Mouse (Mus musculus) adrenal gland, adult (tissue): ENCODE data around the gene Epc2.
A peak's percentile ranks its signal among the peaks of the same experiment; 100 is the strongest.

Source experiments
- DNase-seq, 2 experiments: peaks; one replicate each; pipeline ENCODE4 v3.0.0; 2022 to 2023; ENCODE audit warnings: low spot score in 1 of 2; ENCODE audit not compliant: inconsistent age in 2 of 2

Gene Epc2

DNA sequence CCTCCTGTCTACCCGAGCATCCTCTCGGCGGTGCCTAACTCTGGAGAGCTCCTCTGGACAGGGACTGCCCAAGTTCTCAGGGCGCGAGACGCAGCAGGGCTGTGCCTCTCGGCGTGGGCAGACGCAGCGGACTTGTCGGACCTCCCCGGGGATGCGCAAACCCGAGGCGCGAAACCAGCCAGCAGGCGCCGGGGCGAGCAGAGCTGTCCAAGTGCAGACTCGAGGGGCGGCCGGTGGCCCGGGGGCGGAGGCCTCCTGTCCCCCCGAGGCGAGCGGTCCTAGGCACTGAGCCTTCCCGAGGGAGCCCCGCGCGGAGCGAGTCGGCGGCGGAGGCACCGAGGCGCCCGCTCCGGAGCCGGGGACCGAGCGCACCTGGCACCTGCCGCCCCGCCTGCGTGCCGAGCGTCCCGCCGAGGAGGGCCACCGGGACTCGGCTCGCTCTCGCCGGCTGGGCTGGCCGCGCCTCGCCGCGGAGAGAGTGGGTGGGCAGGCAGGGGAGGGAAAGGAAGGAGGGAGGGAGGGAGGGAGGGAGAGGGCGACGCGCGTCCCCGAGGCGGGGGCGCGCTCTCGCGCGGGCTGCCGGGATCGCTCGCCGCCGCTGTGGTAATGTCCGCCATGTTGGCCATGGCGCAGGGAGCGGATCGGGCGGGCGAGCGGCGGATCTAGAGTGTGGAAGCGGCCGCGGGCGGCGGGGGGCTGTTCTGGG, at the start of gene Epc2:
Gene Epc2, plus strand, starts transcription at position 556 of the 706 bp plus-strand sequence.
- peak; percentile 88 to 96 for DNase-seq

- DNase-seq, result no peak
Measured at GRCm38 (mm10) chr2:49405954-49406353, 45.3 kb upstream of the Epc2 start.

DNA sequence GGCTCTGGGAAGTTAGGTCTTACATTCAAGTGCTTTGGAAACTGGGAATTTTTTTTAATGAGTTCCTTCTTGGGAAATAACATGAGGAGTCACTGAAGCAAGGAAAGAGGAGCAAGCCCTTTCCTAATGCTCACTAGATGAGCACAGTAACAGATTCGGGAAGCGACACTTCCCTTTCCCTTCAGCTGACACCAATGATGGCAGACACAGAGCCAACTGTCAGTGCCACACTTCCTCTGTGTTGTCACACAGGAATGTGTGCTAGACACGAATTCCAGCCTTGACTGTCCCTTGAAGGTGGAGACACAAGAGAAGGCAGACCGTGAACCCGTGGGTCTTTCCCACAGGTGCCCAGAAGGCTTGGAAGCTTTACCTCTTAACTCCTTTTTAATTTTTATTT, 39.6 kb upstream of the Epc2 start:
- no peak for DNase-seq

DNA sequence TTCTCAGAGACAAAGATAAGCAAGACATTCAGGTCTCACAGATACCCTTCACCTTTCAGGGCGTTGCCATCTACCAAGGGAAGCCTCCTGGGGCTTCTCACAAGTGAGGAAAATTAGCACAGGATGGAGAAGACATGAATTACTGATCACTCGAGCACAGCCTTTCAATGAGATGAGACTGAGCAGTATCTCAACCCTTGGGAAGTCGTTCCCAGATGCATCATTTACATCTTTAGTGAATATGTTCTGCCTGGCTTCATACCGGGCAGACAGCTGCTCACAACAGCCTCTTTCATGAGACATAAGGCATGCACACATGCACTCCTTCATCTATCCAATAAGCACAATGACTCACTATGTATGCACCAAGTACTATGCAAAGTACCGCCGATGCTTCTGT, 38.7 kb upstream of the Epc2 start:
- no peak for DNase-seq

- DNase-seq, result no peak
Measured at GRCm38 (mm10) chr2:49415868-49416267, 35.4 kb upstream of the Epc2 start.

DNA sequence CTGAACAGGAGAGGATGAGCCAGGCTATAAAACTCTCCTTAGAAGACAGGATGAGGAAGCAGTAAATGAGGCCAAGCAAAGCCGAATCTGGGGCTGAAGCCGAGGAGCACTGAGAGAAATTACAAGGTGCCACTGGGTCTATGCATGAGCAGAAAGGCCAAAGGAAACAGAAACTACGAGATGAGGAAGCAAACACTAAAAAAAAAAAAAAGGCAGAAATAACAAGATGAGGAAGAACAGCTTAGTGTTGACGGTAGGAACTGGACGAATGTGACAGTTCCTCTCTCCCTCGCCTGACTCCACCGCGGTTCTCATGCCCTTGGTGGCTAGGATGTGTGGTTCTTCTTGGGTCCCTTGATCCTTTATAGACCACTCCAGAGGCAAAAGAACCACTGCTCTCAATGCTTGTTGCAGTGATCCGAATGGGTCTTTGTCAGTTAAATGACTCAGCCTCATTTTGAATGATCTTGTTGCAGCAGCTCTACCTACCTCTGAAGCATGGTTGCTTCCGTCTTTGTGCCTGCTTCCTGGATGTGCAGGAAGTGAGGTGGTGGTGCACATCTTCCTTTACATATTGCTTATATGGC, 34.2 kb upstream of the Epc2 start:
- peak in 1 of 2 experiments; percentile 27 for DNase-seq

GRCm38 (mm10) chr2:49420396-49420795, 30.9 kb upstream of the Epc2 start:
- DNase-seq, result no peak

- DNase-seq, result no peak
Measured at GRCm38 (mm10) chr2:49423857-49424256, 27.4 kb upstream of the Epc2 start.

- DNase-seq, result no peak
Measured at GRCm38 (mm10) chr2:49424788-49425187, 26.5 kb upstream of the Epc2 start.

DNA sequence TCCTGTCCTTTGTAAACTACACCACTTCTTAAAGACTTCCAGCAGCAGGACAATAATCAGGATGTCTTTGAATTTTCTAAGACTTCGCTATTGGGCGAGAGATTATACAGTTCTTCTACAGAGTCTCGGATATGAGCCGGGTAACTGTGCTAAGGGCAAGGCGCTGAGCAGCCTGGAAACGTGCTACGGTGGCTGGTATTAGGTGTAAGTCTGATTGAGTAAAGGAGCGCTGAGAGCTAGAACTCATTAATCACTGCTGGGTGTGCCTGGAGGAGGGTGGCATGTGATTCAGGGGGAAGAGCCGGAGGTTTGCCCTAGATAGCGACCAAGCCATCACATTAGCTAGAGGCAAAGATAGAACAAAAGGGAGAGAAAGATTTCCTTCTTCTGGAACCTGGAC, 25.1 kb upstream of the Epc2 start:
- no peak for DNase-seq

DNA sequence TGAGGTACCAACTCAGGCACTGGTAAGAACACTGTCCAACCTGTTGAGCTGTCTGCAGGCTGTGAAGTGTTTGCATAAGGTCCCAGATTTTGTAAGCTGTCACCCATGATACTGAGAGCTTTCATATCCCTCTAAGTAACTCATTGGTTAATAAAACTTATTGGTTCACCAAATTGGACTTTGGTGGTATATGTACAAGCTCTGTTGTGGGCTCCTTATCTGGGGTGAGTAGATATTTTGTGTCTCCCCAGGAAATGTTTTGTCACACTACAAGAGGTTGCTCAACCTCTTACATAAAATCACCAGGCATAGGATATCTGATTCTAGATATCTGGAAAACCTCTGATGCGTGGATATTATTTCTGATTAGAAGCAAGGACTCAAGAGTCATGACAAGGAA, 20.3 kb upstream of the Epc2 start:
- DNase-seq, result no peak

DNA sequence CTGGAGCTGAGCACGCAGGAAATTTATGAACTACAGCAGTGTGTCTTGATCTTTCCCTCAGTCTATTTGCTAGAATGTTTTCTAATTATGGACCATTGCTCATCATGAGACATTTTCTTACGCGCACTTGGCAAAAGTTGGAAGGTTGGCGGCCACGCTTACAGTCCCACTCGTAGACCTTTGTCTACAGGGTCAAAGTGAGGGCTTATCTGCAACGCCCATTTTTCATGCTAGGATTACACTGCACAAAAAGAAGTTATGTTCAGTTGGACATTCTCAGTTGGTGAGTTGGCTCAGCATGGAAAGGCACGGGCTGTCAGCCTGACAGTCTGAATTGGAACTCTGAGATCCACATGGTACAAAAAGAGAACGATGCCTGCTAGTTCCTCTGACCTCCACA, 18.1 kb upstream of the Epc2 start:
- no peak for DNase-seq

DNA sequence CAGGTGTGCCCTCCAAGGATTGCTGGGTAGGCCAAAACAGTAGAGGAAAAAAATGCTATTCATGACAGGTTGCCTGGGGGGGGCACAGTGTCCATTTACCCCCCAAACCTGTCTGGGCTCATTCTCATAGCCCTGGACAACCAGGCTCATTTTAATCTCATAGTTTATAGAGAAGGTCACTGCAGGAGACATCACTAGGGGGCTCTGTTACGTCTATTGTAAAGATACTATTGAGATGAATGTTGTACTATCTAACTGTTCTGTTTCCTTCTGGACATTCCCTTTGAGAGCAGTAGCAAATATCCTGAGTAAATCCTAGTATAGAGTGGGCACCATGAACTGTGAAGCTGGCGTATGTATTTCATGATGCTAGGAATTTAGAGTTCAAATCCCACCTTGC, 5.0 kb upstream of the Epc2 start:
- no peak for DNase-seq

GRCm38 (mm10) chr2:49447586-49448475, 3.5 kb upstream of the Epc2 start:
- no peak for DNase-seq

DNA sequence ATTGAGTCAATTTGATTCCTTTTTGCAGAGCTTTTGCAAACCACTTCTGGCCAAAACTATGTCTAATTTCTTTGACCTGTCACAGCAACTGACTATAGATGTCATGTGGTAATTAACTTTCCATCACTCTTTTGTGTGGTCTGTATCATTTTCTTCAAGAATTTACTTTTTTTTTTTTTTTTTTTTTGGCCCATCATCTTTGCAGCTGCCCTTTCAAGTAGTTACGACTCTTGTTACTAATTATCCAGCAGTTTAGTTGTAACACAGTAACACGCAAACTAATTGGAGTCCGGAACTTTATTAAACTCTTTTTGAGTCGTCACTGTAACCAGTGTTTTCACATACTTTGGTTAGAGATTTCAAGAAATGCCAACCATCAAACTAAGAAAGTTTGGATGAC, 819 bp upstream of the Epc2 start:
- no peak for DNase-seq

- peak; percentile 94 to 99 for DNase-seq
Measured at GRCm38 (mm10) chr2:49451637-49452211, 438 bp downstream of the Epc2 start.

DNA sequence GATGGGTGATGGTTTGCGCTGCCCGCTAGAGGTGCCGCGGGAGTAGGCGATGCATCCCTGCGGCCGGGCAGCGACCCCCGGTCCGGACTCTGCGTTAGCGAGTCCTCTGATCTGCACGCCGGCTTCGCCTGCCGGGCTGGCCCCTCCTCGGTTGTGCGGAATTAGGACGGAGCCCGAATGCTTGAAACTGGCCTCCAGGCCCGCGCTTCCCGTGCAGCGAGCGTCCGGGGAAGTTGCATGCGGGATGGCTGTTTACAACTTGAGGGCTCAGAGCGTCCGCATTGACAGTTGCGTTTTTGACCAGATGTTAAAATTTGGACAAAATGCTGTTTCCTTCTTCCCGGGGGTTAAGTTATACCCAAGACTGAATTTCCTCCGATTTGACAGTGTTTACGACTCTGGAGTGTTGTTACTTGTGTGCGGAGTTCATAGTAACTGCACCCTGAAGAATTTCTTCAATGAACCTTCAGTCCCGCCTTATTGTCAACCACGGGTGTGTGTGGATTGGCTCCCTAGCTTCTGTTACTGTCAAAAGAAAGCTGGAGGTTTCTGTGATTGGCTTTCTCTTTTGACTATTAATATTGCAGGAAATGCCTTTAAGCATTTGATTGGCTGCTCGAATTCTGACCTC, 1.3 kb downstream of the Epc2 start:
- DNase-seq, result peak; percentile 65 to 91

DNA sequence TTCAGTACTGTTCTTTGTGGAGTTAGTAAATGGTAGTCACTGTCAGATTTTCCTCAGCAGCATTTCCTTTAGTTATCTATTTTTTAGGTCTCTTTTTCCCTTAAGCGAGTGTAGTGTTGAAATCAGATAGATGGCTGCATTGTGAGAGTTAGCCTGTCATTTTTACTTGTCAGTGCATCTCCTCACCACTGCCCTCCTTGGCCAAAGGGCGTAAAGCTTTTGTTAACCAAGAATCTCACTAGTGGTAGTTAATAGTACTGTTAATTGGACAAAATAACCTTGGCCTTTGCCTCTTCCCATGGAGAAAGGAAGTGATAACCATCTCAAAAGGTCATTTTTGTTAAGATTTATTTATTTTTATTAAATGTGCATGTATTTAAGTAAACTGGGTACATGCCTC, 6.5 kb downstream of the Epc2 start:
- DNase-seq, result peak in 1 of 2 experiments; percentile 38

DNA sequence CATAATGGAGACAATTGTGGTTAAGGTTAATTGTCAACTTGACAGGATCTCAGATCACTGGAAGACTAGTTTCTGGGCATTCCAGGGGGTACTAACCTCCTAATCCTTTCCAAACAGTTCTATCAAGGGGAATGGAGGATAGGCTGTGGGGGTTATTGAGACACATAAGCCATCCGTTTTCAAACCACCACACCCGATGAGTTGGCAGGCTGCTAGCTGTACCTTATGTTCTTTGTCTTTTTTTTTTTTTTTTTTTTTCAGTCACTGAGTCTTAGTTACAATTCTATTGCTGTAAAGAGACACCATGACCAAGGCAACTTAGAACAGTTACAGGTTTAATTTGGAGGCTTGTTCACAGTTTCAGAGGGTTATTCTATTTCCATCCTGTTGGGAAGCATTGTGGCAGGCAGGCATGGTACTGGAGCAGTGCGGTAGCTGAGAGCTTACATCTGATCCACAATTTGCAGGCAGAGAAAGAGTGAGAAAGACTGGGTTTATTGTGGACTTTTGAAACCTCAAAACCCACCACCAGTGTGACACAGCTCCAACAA, 14.5 kb downstream of the Epc2 start:
- DNase-seq, result no peak

GRCm38 (mm10) chr2:49467038-49467437, 15.8 kb downstream of the Epc2 start:
- DNase-seq, result no peak

GRCm38 (mm10) chr2:49471188-49471587, 19.9 kb downstream of the Epc2 start:
- no peak for DNase-seq
